Mouse (Mus musculus): Measurements from ENCODE around the gene Tprgl. TPM values are rescaled to one million over a fixed set of nuclear protein-coding genes. Genes with fewer than 3 reads are reported as not detected.
A peak's percentile ranks its signal among the peaks of the same experiment; 100 is the strongest.

Tprgl gene
- total RNA-seq (2014; rRNA removed) (185 and 202 TPM in 2 replicates), polyA plus RNA-seq (2015; fragmentation: Nextera tagmentation; extraction: Ambion mirVana) (223 and 224 TPM in 2 replicates)

- peak within 1 kb of the TSS; percentile 66 for H3K9ac ChIP-seq
- peak within 1 kb of the TSS; percentile 72 for H3K27ac ChIP-seq (ENCODE audit: low read depth, low read length)
- DNase-seq: peak; percentile 97
- no peaks in the 10 kb centered on the region for H3K27me3 ChIP-seq (ENCODE audit: insufficient read depth, low read length)
- no peaks in the 10 kb centered on the region for H3K9me3 ChIP-seq (ENCODE audit: low read length)
- peaks cover 28% of the 10 kb centered on the region for H3K36me3 ChIP-seq (ENCODE audit: insufficient read depth)
- peaks cover 14% of the 10 kb centered on the region; the same call in 1 of the 2 replicates for H3K4me1 ChIP-seq (ENCODE audit: insufficient read depth)
- H3K4me2 ChIP-seq (ENCODE audit: low read depth): peak within 1 kb of the TSS; percentile 89
- peak; percentile 99 for ATAC-seq
- TF ChIP-seq CTCF (IDR thresholded peaks at IDR 0.05; ENCODE audit: low read depth): no peak
- WGBS: under 1% methylated on average over 73 of the region's 75 CpGs
- peak within 1 kb of the TSS; percentile 91 for H3K4me3 ChIP-seq (ENCODE audit: low read depth, low read length)
These were observed at the start of gene Tprgl for GRCm38 (mm10) chr4:154160538-154161390. Gene Tprgl, minus strand, starts transcription at chr4:154160666.

DNA sequence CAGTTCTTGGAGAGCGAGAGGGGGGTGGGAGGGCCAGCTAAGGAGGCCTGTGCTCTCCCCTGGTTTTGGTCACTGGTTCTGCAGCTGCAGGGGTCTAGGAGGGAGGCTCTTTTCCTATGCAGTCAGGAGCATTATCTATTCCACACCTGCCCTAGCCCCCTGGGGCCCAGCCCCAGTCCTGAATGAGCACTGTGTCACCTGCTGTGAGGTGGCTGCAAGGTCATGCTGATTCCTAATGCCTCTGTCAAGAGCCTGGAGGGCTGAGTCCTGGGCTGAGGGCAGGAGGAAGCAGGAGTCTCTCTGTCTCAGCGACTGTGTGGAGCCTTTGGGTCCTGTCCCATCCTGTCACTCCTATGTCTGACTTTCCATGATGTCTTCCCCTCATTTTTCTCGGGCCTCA, 49.4 kb upstream of the Tprgl start:
- 26% methylated on average over 3 of the region's 3 CpGs for whole genome bisulfite sequencing
- TF ChIP-seq CTCF (IDR thresholded peaks at IDR 0.05; ENCODE audit: low read depth): no peak
- no peaks in the 10 kb centered on the region for H3K36me3 ChIP-seq (ENCODE audit: insufficient read depth)

DNA sequence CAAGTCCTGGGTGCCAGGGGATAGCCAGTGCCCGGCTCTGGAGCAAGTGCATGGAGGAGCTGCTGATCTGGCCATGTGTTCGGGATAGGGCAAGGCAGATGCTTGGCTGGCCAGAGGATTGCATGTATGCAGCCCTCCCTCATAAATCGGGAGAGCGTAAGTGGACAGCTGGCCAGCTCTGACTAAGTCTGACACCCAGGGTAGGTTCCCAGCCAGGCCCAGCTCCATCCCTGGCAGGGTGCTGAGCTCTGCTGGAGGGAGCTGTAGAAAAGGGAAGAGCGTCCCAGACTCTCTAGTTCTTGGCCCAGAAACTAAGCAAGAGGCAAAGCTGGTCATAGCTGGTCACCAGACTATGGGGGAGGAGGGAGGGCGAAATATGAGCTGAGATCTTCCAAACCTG, 48.6 kb upstream of the Tprgl start:
- Histone ChIP-seq H3K4me2 (ENCODE audit: low read depth) (no peak overlapping the region), H3K36me3 (ENCODE audit: insufficient read depth) (no peaks in the 10 kb centered on the region), H3K4me1 (ENCODE audit: insufficient read depth) (no peaks in the 10 kb centered on the region), H3K4me3 (ENCODE audit: low read depth, low read length) (no peak overlapping the region), H3K27ac (ENCODE audit: low read depth, low read length) (no peak overlapping the region), H3K9me3 (ENCODE audit: low read length) (no peaks in the 10 kb centered on the region), H3K27me3 (ENCODE audit: insufficient read depth, low read length) (no peaks in the 10 kb centered on the region), H3K9ac (no peak overlapping the region)
- WGBS: 67% methylated on average over 6 of the region's 6 CpGs
- ATAC-seq: no peak
- no peak for TF ChIP-seq CTCF (IDR thresholded peaks at IDR 0.05; ENCODE audit: low read depth)
- no peak for DNase-seq

More for the DNA sequence above, 49.4 kb upstream of the Tprgl start:
- no peak overlapping the region for H3K4me3 ChIP-seq (ENCODE audit: low read depth, low read length)
- no peaks in the 10 kb centered on the region for H3K27me3 ChIP-seq (ENCODE audit: insufficient read depth, low read length)
- H3K4me1 ChIP-seq (ENCODE audit: insufficient read depth): no peaks in the 10 kb centered on the region
- DNase-seq (no peak), ATAC-seq (no peak)
- no peak overlapping the region for H3K27ac ChIP-seq (ENCODE audit: low read depth, low read length)
- no peaks in the 10 kb centered on the region for H3K9me3 ChIP-seq (ENCODE audit: low read length)
- no peak overlapping the region for H3K9ac ChIP-seq
- no peak overlapping the region for H3K4me2 ChIP-seq (ENCODE audit: low read depth)

GRCm38 (mm10) chr4:154207261-154207660, 46.8 kb upstream of the Tprgl start:
- Histone ChIP-seq H3K4me3 (ENCODE audit: low read depth, low read length) (no peak overlapping the region), H3K27ac (ENCODE audit: low read depth, low read length) (no peak overlapping the region), H3K36me3 (ENCODE audit: insufficient read depth) (no peaks in the 10 kb centered on the region), H3K9me3 (ENCODE audit: low read length) (no peaks in the 10 kb centered on the region), H3K4me1 (ENCODE audit: insufficient read depth) (no peaks in the 10 kb centered on the region), H3K4me2 (ENCODE audit: low read depth) (no peak overlapping the region), H3K9ac (no peak overlapping the region), H3K27me3 (ENCODE audit: insufficient read depth, low read length) (no peaks in the 10 kb centered on the region)
- DNase-seq: peak; percentile 84
- 18% methylated on average over 5 of the region's 5 CpGs for WGBS
- peak; percentile 81 for ATAC-seq
- peak; percentile 97 for TF ChIP-seq CTCF (IDR thresholded peaks at IDR 0.05; ENCODE audit: low read depth)

DNA sequence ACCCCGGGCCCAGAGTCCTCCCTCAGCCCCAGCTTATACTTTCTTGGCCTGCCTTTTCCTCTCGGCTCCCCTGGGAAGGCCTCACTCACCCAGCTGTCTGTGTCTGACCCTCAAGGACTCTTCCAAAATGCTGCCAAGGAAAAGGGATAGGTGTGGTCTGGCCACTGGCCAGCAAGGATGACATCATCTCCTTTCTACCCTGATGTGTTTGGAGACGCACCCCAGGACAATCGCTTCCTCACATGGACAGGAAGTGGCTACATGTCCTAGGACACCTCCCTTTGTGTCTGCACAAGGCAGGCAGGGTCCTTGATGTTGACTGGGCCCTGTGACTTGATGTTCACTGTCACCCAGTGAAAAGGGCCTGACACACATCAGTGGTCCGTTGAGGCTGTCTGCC, 44.9 kb upstream of the Tprgl start:
- Histone ChIP-seq H3K27me3 (ENCODE audit: insufficient read depth, low read length) (no peaks in the 10 kb centered on the region), H3K9ac (no peak overlapping the region), H3K27ac (ENCODE audit: low read depth, low read length) (no peak overlapping the region), H3K4me3 (ENCODE audit: low read depth, low read length) (no peak overlapping the region), H3K4me2 (ENCODE audit: low read depth) (no peak overlapping the region), H3K4me1 (ENCODE audit: insufficient read depth) (no peaks in the 10 kb centered on the region), H3K9me3 (ENCODE audit: low read length) (no peaks in the 10 kb centered on the region), H3K36me3 (ENCODE audit: insufficient read depth) (no peaks in the 10 kb centered on the region)
- no peak for ATAC-seq
- no peak for DNase-seq
- WGBS: 67% methylated on average over 5 of the region's 5 CpGs
- no peak for TF ChIP-seq CTCF (IDR thresholded peaks at IDR 0.05; ENCODE audit: low read depth)

DNA sequence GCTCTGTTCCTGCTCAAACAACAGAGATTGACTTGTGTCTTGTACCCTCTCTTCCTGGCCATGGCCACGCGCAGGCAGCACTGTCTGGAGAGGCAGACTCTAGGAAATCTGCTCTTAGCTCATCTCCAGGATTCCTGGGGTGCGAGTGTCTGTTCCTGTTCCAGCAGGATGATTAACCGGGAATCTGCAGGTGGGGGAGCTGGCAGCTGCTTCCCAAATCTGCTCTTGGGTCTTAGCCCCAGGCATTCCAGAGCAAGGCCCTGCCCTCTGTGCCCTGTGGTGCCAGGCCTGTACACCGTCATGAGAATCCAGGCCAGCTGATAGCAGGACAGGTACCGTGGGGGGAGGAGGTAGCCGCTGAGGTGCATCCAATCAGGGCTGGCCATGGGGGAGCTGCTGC, 44.1 kb upstream of the Tprgl start:
- H3K4me2 ChIP-seq (ENCODE audit: low read depth): no peak overlapping the region

GRCm38 (mm10) chr4:154201511-154201910, 41.0 kb upstream of the Tprgl start:
- no peak overlapping the region for H3K9ac ChIP-seq
- no peaks in the 10 kb centered on the region for H3K9me3 ChIP-seq (ENCODE audit: low read length)
- TF ChIP-seq CTCF (IDR thresholded peaks at IDR 0.05; ENCODE audit: low read depth): no peak
- DNase-seq: no peak
- no peaks in the 10 kb centered on the region for H3K27me3 ChIP-seq (ENCODE audit: insufficient read depth, low read length)
- no peak overlapping the region for H3K4me2 ChIP-seq (ENCODE audit: low read depth)
- no peak overlapping the region for H3K4me3 ChIP-seq (ENCODE audit: low read depth, low read length)
- no peak overlapping the region for H3K27ac ChIP-seq (ENCODE audit: low read depth, low read length)
- no peaks in the 10 kb centered on the region for H3K4me1 ChIP-seq (ENCODE audit: insufficient read depth)
- no peak for ATAC-seq
- no peaks in the 10 kb centered on the region for H3K36me3 ChIP-seq (ENCODE audit: insufficient read depth)
- 66% methylated on average over 5 of the region's 5 CpGs for WGBS

More for the DNA sequence above, 44.1 kb upstream of the Tprgl start:
- 70% methylated on average over 7 of the region's 7 CpGs for WGBS
- Histone ChIP-seq H3K27me3 (ENCODE audit: insufficient read depth, low read length) (no peaks in the 10 kb centered on the region), H3K9me3 (ENCODE audit: low read length) (no peaks in the 10 kb centered on the region), H3K27ac (ENCODE audit: low read depth, low read length) (no peak overlapping the region), H3K9ac (no peak overlapping the region), H3K4me3 (ENCODE audit: low read depth, low read length) (no peak overlapping the region), H3K36me3 (ENCODE audit: insufficient read depth) (no peaks in the 10 kb centered on the region), H3K4me1 (ENCODE audit: insufficient read depth) (no peaks in the 10 kb centered on the region)
- no peak for TF ChIP-seq CTCF (IDR thresholded peaks at IDR 0.05; ENCODE audit: low read depth)
- ATAC-seq (no peak), DNase-seq (no peak)

Measured in forebrain, postnatal 0 days (tissue).